Mouse (Mus musculus): ENCODE results near the gene Kdm3a. TPM values are rescaled to one million over a fixed set of nuclear protein-coding genes. Genes with fewer than 3 reads are reported as not detected.

The Kdm3a gene
- total and polyA plus RNA-seq, 3 experiments: 12.3 to 38.1 (median 22.5) TPM

- no peak for DNase-seq (ENCODE audit: extremely low read depth)
- no peak overlapping the region for H3K4me2 ChIP-seq (ENCODE audit: insufficient read depth, low read depth, poor library complexity, severe bottlenecking)
- no peaks in the 10 kb centered on the region for H3K36me3 ChIP-seq (replicated peaks in 1 of 2; ENCODE audit: control insufficient read depth in 1 of 2, insufficient read depth in 1 of 2, low read length in 1 of 2)
- H3K9ac ChIP-seq (ENCODE audit: insufficient read depth, low read depth): no peak overlapping the region
- dilution Hi-C loops (cut with MboI; ENCODE audit: extremely low pct_ligation_motif_present, extremely low pct_unique_long_range_greater_than_20kb, low sequenced_read_pairs) (no loop called here), in situ Hi-C loops (cut with MboI; ENCODE audit: low pct_ligation_motif_present, low pct_unique_long_range_greater_than_20kb, low sequenced_read_pairs) (no loop called here)
- H3K27me3 ChIP-seq (replicated peaks): no peaks in the 10 kb centered on the region
- no peak overlapping the region for H3K27ac ChIP-seq (ENCODE audit: insufficient read depth, low read depth)
- H3K79me2 ChIP-seq (replicated peaks; ENCODE audit: control insufficient read depth, extremely low read depth, insufficient read depth, poor library complexity, severe bottlenecking): no peaks in the 10 kb centered on the region
- no peaks in the 10 kb centered on the region for H3K4me1 ChIP-seq (ENCODE audit: control insufficient read depth in 1 of 2, insufficient read depth in 2 of 2)
- H3K9me3 ChIP-seq (replicated peaks; ENCODE audit: low read length): no peaks in the 10 kb centered on the region
- no peak overlapping the region for H3K4me3 ChIP-seq (replicated peaks in 1 of 3; ENCODE audit: low read depth in 2 of 3, low read length in 2 of 3, poor library complexity in 1 of 3)
- TF ChIP-seq MYC (IDR thresholded peaks at IDR 0.05; ENCODE audit: low read depth, low read length): no peak
These were observed 23.0 kb upstream of the Kdm3a start for GRCm38 (mm10) chr6:71655835-71656234.

GRCm38 (mm10) chr6:71651868-71652267, 19.1 kb upstream of the Kdm3a start:
- no peaks in the 10 kb centered on the region for H3K36me3 ChIP-seq (replicated peaks in 1 of 2; ENCODE audit: control insufficient read depth in 1 of 2, insufficient read depth in 1 of 2, low read length in 1 of 2)
- dilution Hi-C loops (cut with MboI; ENCODE audit: extremely low pct_ligation_motif_present, extremely low pct_unique_long_range_greater_than_20kb, low sequenced_read_pairs): no loop called here

GRCm38 (mm10) chr6:71632486-71632828, 333 bp downstream of the Kdm3a start:
- in situ Hi-C loops (cut with MboI; ENCODE audit: low pct_ligation_motif_present, low pct_unique_long_range_greater_than_20kb, low sequenced_read_pairs): loop anchor here (25.0 kb wide), 1 partner anchor 180 kb away; no protein-coding TSS in a partner anchor

More at GRCm38 (mm10) chr6:71651868-71652267, 19.1 kb upstream of the Kdm3a start:
- no peaks in the 10 kb centered on the region for H3K79me2 ChIP-seq (replicated peaks; ENCODE audit: control insufficient read depth, extremely low read depth, insufficient read depth, poor library complexity, severe bottlenecking)
- H3K4me3 ChIP-seq (replicated peaks in 1 of 3; ENCODE audit: low read depth in 2 of 3, low read length in 2 of 3, poor library complexity in 1 of 3): no peak overlapping the region
- H3K27ac ChIP-seq (ENCODE audit: insufficient read depth, low read depth): no peak overlapping the region
- no peaks in the 10 kb centered on the region for H3K4me1 ChIP-seq (ENCODE audit: control insufficient read depth in 1 of 2, insufficient read depth in 2 of 2)
- no peak overlapping the region for H3K9ac ChIP-seq (ENCODE audit: insufficient read depth, low read depth)
- H3K27me3 ChIP-seq (replicated peaks): no peaks in the 10 kb centered on the region
- in situ Hi-C loops (cut with MboI; ENCODE audit: low pct_ligation_motif_present, low pct_unique_long_range_greater_than_20kb, low sequenced_read_pairs): no loop called here
- no peaks in the 10 kb centered on the region for H3K9me3 ChIP-seq (replicated peaks; ENCODE audit: low read length)
- no peak for TF ChIP-seq KAT2A (IDR thresholded peaks at IDR 0.05; ENCODE audit: insufficient replicate concordance, low read length)
- TF ChIP-seq HCFC1 (IDR thresholded peaks at IDR 0.05; ENCODE audit: low read depth, low read length): no peak
- no peak for TF ChIP-seq ELF1 (IDR thresholded peaks at IDR 0.05; ENCODE audit: low read depth, low read length)
- no peak for TF ChIP-seq SMC3 (IDR thresholded peaks at IDR 0.05; ENCODE audit: low read depth, low read length)
- peak; percentile 44 for TF ChIP-seq ZNF384 (IDR thresholded peaks at IDR 0.05; ENCODE audit: low read depth, low read length)
- H3K4me2 ChIP-seq (ENCODE audit: insufficient read depth, low read depth, poor library complexity, severe bottlenecking): no peak overlapping the region
- DNase-seq (ENCODE audit: extremely low read depth): no peak

More at GRCm38 (mm10) chr6:71632486-71632828, 333 bp downstream of the Kdm3a start:
- Histone ChIP-seq H3K27me3 (replicated peaks) (peaks cover 1% of the 10 kb centered on the region), H3K36me3 (replicated peaks in 1 of 2; ENCODE audit: control insufficient read depth in 1 of 2, insufficient read depth in 1 of 2, low read length in 1 of 2) (peaks cover 3 to 26% of the 10 kb centered on the region in 2 experiments), H3K4me3 (replicated peaks in 1 of 3; ENCODE audit: low read depth in 2 of 3, low read length in 2 of 3, poor library complexity in 1 of 3) (peak overlapping the region; percentile 72 to 92 (median 80)), H3K4me1 (ENCODE audit: control insufficient read depth in 1 of 2, insufficient read depth in 2 of 2) (peaks cover 3 to 16% of the 10 kb centered on the region in 2 experiments; a peak in 2 of 4 replicates), H3K4me2 (ENCODE audit: insufficient read depth, low read depth, poor library complexity, severe bottlenecking) (no peak overlapping the region), H3K27ac (ENCODE audit: insufficient read depth, low read depth) (peak overlapping the region; percentile 73), H3K9me3 (replicated peaks; ENCODE audit: low read length) (no peaks in the 10 kb centered on the region), H3K9ac (ENCODE audit: insufficient read depth, low read depth) (peak overlapping the region; percentile 77), H3K79me2 (replicated peaks; ENCODE audit: control insufficient read depth, extremely low read depth, insufficient read depth, poor library complexity, severe bottlenecking) (peaks cover 6% of the 10 kb centered on the region; the same call in 1 of the 2 replicates)
- TF ChIP-seq SIN3A (IDR thresholded peaks at IDR 0.05; ENCODE audit: low read length) (no peak), EP300 (IDR thresholded peaks at IDR 0.05; ENCODE audit: low read length) (no peak), RCOR1 (conservative IDR thresholded peaks at IDR 0.05; ENCODE audit: low read depth, low read length) (no peak), SMC3 (IDR thresholded peaks at IDR 0.05; ENCODE audit: low read depth, low read length) (no peak), ZKSCAN1 (IDR thresholded peaks at IDR 0.05; ENCODE audit: borderline replicate concordance, low read depth, low read length) (no peak), TCF12 (IDR thresholded peaks at IDR 0.05; ENCODE audit: low read depth, low read length) (no peak), ZMIZ1 (IDR thresholded peaks at IDR 0.05; ENCODE audit: low read depth, low read length) (no peak), MEF2A (IDR thresholded peaks at IDR 0.05; ENCODE audit: borderline replicate concordance, low read depth, low read length) (no peak), JUN (IDR thresholded peaks at IDR 0.05; ENCODE audit: insufficient read depth, low read depth, low read length) (no peak), CTCF (conservative IDR thresholded peaks at IDR 0.05 in 1 of 2, IDR thresholded peaks at IDR 0.05 in 1 of 2; ENCODE audit: low read depth in 2 of 2, low read length in 2 of 2) (no peak), POLR2AphosphoS2 (IDR thresholded peaks at IDR 0.05; ENCODE audit: low read depth, low read length) (no peak)
- dilution Hi-C loops (cut with MboI; ENCODE audit: extremely low pct_ligation_motif_present, extremely low pct_unique_long_range_greater_than_20kb, low sequenced_read_pairs): no loop called here
- DNase-seq (ENCODE audit: extremely low read depth): no peak
